Mouse (Mus musculus) layer of hippocampus, adult 18-20 months (tissue): ENCODE measurements around the gene Napa. TPM values are rescaled to one million over a fixed set of nuclear protein-coding genes. Genes with fewer than 3 reads are reported as not detected.
A peak's percentile ranks its signal among the peaks of the same experiment; 100 is the strongest.

ENCODE experiments used
- DNase-seq, 2 experiments: peaks; one replicate each; pipeline ENCODE4 v3.0.0; 2022; ENCODE audit warnings: low spot score in 2 of 2
- long read RNA-seq: library from polyadenylated mRNA; stranded (forward); transcript quantifications from one replicate; pipeline ENCODE4 v2.0.0, GENCODE M21; 2021
- total RNA-seq, 2 experiments: library from RNA; stranded (reverse); gene quantifications; 2 replicates each; pipeline ENCODE4 v1.2.3; 2021

Gene Napa
- total RNA-seq = 100 to 1,000 TPM; 293 to 307 TPM
- long read RNA-seq, transcript Napa-201 (11 exons, 2,517 nt) = major isoform, 393 of 439 reads
- long read RNA-seq, partial matches to known transcripts = 4 of 439 reads
- long read RNA-seq, other reads (novel, unspliced or antisense) = 39 of 439 reads

GRCm38 (mm10) chr7:16098021-16099017 is at the start of gene Napa:
Napa (plus strand) TSS chr7:16098458.
- DNase-seq = peak; percentile 99 to 100

GRCm38 (mm10) chr7:16048675-16049575 is 49.3 kb upstream of the Napa start:
- DNase-seq = peak in 1 of 2 experiments; percentile 29

GRCm38 (mm10) chr7:16049576-16049915 is 48.7 kb upstream of the Napa start:
- no peak for DNase-seq

- no peak for DNase-seq
Measured at GRCm38 (mm10) chr7:16050600-16050999, 47.7 kb upstream of the Napa start.

- peak in 1 of 2 experiments; percentile 86 for DNase-seq
Measured at GRCm38 (mm10) chr7:16051883-16052595, 46.2 kb upstream of the Napa start.

- DNase-seq = peak; percentile 86 to 93
Measured at GRCm38 (mm10) chr7:16052684-16053083, 45.6 kb upstream of the Napa start.

- DNase-seq = no peak
Measured at GRCm38 (mm10) chr7:16053105-16053504, 45.2 kb upstream of the Napa start.

- DNase-seq = no peak
Measured at GRCm38 (mm10) chr7:16054966-16055365, 43.3 kb upstream of the Napa start.

- no peak for DNase-seq
Measured at GRCm38 (mm10) chr7:16055665-16056064, 42.6 kb upstream of the Napa start.

GRCm38 (mm10) chr7:16056459-16057135 is 41.7 kb upstream of the Napa start:
- peak in 1 of 2 experiments; percentile 83 for DNase-seq

- no peak for DNase-seq
Measured at GRCm38 (mm10) chr7:16057136-16057534, 41.1 kb upstream of the Napa start.

- no peak for DNase-seq
Measured at GRCm38 (mm10) chr7:16061219-16062098, 36.8 kb upstream of the Napa start, which contains the start of gene Zfp541. Zfp541 (plus strand) TSS chr7:16061814.

GRCm38 (mm10) chr7:16062099-16062420 is 36.2 kb upstream of the Napa start:
- no peak for DNase-seq

- DNase-seq = no peak
Measured at GRCm38 (mm10) chr7:16063490-16063889, 34.8 kb upstream of the Napa start.

GRCm38 (mm10) chr7:16070846-16071245 is 27.4 kb upstream of the Napa start:
- DNase-seq = no peak

- DNase-seq = no peak
Measured at GRCm38 (mm10) chr7:16071906-16072305, 26.4 kb upstream of the Napa start.

GRCm38 (mm10) chr7:16079947-16080346 is 18.3 kb upstream of the Napa start:
- DNase-seq = no peak

GRCm38 (mm10) chr7:16080581-16080980 is 17.7 kb upstream of the Napa start:
- no peak for DNase-seq

GRCm38 (mm10) chr7:16083361-16083760 is 14.9 kb upstream of the Napa start:
- no peak for DNase-seq
